Mouse (Mus musculus): ENCODE data around the gene Plxdc1.

Plxdc1 gene

GRCm38 (mm10) chr11:97995564-97996288 lies 9.5 kb upstream of the Plxdc1 start, which contains the start of gene Arl5c:
Gene Arl5c (minus strand): TSS chr11:97996181.
- in situ Hi-C loops (cut with MboI; ENCODE audit: unreplicated experiment in 2 of 2): loop anchor here in 1 of 2 experiments (10.0 kb wide), 1 partner anchor 749 kb away; the partner anchor contains the start of gene Thra

GRCm38 (mm10) chr11:97994539-97995100 lies 8.4 kb upstream of the Plxdc1 start:
- in situ Hi-C loops (cut with MboI; ENCODE audit: unreplicated experiment in 2 of 2): loop anchor here in 1 of 2 experiments (10.0 kb wide), 1 partner anchor 750 kb away; the partner anchor contains the start of gene Thra

- in situ Hi-C loops (cut with MboI; ENCODE audit: unreplicated experiment in 2 of 2): loop anchor here (5.0 kb wide), 5 partner anchors 34 to 191 kb away; partner anchors contain the start of genes Cacnb1 (in 1 of the 2) and Lasp1 (in 1 of the 2)
Measured at GRCm38 (mm10) chr11:97988530-97989096, 2.4 kb upstream of the Plxdc1 start.

- in situ Hi-C loops (cut with MboI; ENCODE audit: unreplicated experiment in 2 of 2): loop anchor here (5.0 kb wide), 5 partner anchors 34 to 191 kb away; partner anchors contain the start of genes Cacnb1 (in 1 of the 2) and Lasp1 (in 1 of the 2)
Measured at GRCm38 (mm10) chr11:97987551-97988526, 1.6 kb upstream of the Plxdc1 start.

GRCm38 (mm10) chr11:97986738-97987465 lies 658 bp upstream of the Plxdc1 start:
- in situ Hi-C loops (cut with MboI; ENCODE audit: unreplicated experiment in 2 of 2): loop anchor here (5.0 kb wide), 5 partner anchors 35 to 190 kb away; partner anchors contain the start of genes Cacnb1 (in 1 of the 2) and Lasp1 (in 1 of the 2)

GRCm38 (mm10) chr11:97983983-97984382 lies 2.3 kb downstream of the Plxdc1 start:
- in situ Hi-C loops (cut with MboI; ENCODE audit: unreplicated experiment in 2 of 2): no loop called here

- in situ Hi-C loops (cut with MboI; ENCODE audit: unreplicated experiment in 2 of 2): no loop called here
Measured at GRCm38 (mm10) chr11:97983506-97983905, 2.7 kb downstream of the Plxdc1 start.

- in situ Hi-C loops (cut with MboI; ENCODE audit: unreplicated experiment in 2 of 2): no loop called here
Measured at GRCm38 (mm10) chr11:97982721-97983120, 3.5 kb downstream of the Plxdc1 start.

GRCm38 (mm10) chr11:97980531-97980966 lies 5.7 kb downstream of the Plxdc1 start:
- in situ Hi-C loops (cut with MboI; ENCODE audit: unreplicated experiment in 2 of 2): no loop called here

- in situ Hi-C loops (cut with MboI; ENCODE audit: unreplicated experiment in 2 of 2): no loop called here
Measured at GRCm38 (mm10) chr11:97979824-97980495, 6.3 kb downstream of the Plxdc1 start.

- in situ Hi-C loops (cut with MboI; ENCODE audit: unreplicated experiment in 2 of 2): no loop called here
Measured at GRCm38 (mm10) chr11:97978392-97978791, 7.9 kb downstream of the Plxdc1 start.

GRCm38 (mm10) chr11:97977797-97978196 lies 8.4 kb downstream of the Plxdc1 start:
- in situ Hi-C loops (cut with MboI; ENCODE audit: unreplicated experiment in 2 of 2): no loop called here

- in situ Hi-C loops (cut with MboI; ENCODE audit: unreplicated experiment in 2 of 2): no loop called here
Measured at GRCm38 (mm10) chr11:97974746-97975145, 11.5 kb downstream of the Plxdc1 start.

- in situ Hi-C loops (cut with MboI; ENCODE audit: unreplicated experiment in 2 of 2): no loop called here
Measured at GRCm38 (mm10) chr11:97974141-97974540, 12.1 kb downstream of the Plxdc1 start.

GRCm38 (mm10) chr11:97972434-97972833 lies 13.8 kb downstream of the Plxdc1 start:
- in situ Hi-C loops (cut with MboI; ENCODE audit: unreplicated experiment in 2 of 2): no loop called here

- in situ Hi-C loops (cut with MboI; ENCODE audit: unreplicated experiment in 2 of 2): no loop called here
Measured at GRCm38 (mm10) chr11:97971232-97971631, 15.0 kb downstream of the Plxdc1 start.

- in situ Hi-C loops (cut with MboI; ENCODE audit: unreplicated experiment in 2 of 2): no loop called here
Measured at GRCm38 (mm10) chr11:97970771-97971170, 15.5 kb downstream of the Plxdc1 start.

GRCm38 (mm10) chr11:97968385-97968784 lies 17.9 kb downstream of the Plxdc1 start:
- in situ Hi-C loops (cut with MboI; ENCODE audit: unreplicated experiment in 2 of 2): no loop called here

GRCm38 (mm10) chr11:97967114-97967513 lies 19.1 kb downstream of the Plxdc1 start:
- in situ Hi-C loops (cut with MboI; ENCODE audit: unreplicated experiment in 2 of 2): no loop called here

Data from v-Abl transformed pro-B cells (cell line).